Mouse (Mus musculus) left cerebral cortex, postnatal 14 days (tissue): ENCODE results near the gene Teddm1a. TPM values are rescaled to one million over a fixed set of nuclear protein-coding genes. Genes with fewer than 3 reads are reported as not detected.

Source experiments
- DNase-seq, 2 experiments: peaks; one replicate each; pipeline ENCODE4 v3.0.0; 2021 to 2022; ENCODE audit warnings: low spot score in 2 of 2, mixed read lengths in 1 of 2
- intact Hi-C: fragments of 180-260 bp; cut with DNase I; formaldehyde crosslinking; loops from one replicate; pipeline ENCODE4 v1.15.1; 2025
- total RNA-seq, 2 experiments: library from RNA; stranded (reverse); gene quantifications; 2 replicates each; pipeline ENCODE4 v1.2.3; 2021

Teddm1a gene
- total RNA-seq, 2 experiments from 2014 or later, result not detected

DNA sequence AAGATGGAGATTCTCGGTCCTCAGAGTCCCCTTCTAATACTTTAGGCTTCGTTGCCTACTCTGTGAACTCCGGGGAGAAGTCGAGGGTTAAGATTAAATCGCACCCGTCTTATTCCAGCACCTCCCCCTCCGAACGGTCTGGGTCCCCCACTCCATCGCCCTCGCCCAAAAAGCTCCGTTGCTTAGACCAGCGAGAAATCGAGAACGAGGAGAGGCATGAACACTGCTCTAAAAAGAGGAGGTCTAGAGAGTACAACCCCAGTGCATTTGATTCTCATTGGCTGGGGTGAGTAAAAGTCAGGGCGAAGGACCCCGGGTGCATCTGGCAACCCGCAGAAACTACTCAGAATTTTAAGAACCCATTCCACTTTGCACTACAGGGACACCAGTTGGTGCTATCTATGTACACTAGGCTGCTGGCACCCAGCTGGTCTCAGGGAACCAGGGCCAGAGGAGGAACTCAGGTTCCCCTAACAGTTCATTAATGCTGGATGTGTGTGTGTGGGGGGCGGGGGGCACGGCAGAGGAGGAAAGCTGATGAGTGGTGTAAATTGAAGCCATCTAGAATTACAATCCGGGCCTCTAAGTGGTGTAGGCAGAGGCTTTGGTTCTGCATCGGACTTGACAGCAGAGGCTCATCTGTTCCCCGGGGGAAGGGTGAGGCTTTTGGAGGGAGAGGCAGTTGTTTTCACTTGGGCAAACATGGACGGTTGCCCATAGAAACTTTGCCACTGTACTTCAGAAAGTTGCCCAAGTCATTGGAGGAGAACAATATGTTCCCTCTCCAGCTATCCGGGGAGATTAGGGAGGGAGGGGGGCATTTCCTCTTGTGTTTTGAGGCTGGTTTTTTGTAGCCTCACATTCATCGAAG lies 9.6 kb downstream of the Teddm1a start:
- intact Hi-C loops, result no loop called here
- DNase-seq, result no peak

- intact Hi-C loops, result no loop called here
- DNase-seq, result no peak
Measured at GRCm38 (mm10) chr1:153903006-153903405, 11.5 kb downstream of the Teddm1a start.

- DNase-seq, result no peak
- intact Hi-C loops, result no loop called here
Measured at GRCm38 (mm10) chr1:153904236-153904635, 12.7 kb downstream of the Teddm1a start.

DNA sequence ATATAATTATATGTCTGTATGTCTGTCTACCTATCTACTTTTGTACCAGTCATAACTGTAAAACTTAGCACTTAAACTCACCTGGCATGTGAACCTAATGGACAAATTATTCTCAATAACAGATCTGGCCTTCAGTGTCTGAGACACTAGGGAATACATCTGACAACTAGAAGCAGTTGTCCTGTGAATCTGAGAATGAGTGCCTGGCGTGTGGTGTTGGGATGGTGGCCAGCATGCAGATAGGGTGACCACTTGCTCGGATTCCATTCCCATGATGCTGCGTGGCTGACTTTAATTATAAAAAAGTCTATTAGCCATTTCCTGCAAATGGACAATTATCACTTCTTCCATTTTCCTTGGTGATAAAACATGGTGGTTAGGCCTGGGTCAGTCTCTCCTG lies 14.3 kb downstream of the Teddm1a start:
- intact Hi-C loops, result no loop called here
- no peak for DNase-seq

DNA sequence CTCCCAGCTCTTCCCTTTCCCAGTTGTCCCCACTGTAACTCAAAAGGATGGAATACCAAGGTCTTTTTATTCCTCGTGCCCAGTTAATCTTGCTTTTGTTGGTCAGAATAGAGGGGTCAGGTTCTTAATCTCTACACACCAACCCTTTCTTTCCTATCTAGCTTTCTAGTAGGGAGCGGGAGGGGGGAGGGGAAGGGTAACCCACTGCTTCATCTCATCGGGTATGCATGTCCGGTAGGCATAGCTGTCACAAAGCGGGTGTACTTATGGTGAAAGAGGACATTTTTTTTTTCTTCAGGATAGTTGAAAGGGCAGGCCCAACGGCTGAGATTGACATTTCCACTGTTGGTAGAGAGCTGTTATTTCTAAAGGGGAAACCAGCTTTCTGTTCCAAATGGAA lies 16.7 kb downstream of the Teddm1a start:
- intact Hi-C loops, result no loop called here
- no peak for DNase-seq

DNA sequence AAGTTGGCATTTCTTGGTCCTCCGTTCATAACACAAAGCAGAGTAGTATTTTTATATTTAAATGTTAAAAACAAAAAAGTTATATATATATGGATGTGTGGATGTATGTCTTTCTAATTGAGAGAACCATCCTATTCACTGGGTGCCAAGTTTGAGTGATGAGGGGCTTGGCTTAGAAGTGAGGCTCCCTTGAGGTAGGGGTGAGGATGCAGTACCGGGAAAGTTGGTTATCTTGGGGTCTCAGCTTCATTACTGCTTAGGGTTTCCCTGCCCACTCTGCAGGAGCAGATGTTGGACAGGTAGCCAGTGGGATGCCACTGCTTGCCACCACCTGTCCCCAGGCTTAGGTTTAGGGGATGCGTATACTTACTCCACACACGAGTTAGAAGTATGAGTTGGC lies 17.2 kb downstream of the Teddm1a start:
- DNase-seq, result no peak
- intact Hi-C loops, result no loop called here

DNA sequence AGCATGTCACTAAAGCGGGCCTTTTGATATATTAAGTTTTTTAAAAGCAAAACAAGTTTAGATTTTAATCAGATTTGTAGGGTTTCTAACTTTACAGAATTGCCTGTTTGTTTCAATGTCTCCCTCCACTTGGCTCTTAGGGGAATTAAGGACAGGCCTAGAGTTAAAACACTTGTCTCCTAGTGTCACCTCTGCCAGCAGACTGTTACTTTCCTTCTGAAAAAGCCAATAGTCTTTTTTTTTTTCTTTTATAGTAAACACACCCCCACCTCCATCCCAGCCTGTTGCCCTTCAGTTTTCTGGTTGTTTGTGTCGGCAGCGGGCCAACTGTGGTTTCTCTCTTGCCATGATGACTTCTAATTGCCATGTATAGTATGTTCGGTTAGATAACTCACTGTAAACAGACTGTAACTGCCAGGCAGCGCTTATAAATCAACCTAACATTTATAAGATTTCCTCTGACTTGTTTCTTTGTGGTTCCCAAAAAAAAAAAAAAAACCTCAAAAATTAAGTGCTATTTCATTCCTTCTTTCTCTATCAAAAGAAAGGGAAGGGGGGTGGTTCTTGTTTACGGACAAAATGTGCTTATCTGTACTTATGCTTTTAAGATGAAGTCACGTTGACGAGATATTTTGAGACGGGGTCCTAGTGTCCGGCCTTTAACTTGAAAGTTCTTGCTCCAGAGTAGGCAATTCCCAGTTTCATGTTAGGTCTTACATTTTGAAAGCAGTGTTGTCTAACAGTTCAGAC lies 17.8 kb downstream of the Teddm1a start:
- no peak for DNase-seq
- intact Hi-C loops, result no loop called here

GRCm38 (mm10) chr1:153909963-153910291 lies 18.4 kb downstream of the Teddm1a start:
- intact Hi-C loops, result no loop called here
- no peak for DNase-seq

- intact Hi-C loops, result no loop called here
- no peak for DNase-seq
Measured at GRCm38 (mm10) chr1:153910423-153910822, 18.9 kb downstream of the Teddm1a start.

DNA sequence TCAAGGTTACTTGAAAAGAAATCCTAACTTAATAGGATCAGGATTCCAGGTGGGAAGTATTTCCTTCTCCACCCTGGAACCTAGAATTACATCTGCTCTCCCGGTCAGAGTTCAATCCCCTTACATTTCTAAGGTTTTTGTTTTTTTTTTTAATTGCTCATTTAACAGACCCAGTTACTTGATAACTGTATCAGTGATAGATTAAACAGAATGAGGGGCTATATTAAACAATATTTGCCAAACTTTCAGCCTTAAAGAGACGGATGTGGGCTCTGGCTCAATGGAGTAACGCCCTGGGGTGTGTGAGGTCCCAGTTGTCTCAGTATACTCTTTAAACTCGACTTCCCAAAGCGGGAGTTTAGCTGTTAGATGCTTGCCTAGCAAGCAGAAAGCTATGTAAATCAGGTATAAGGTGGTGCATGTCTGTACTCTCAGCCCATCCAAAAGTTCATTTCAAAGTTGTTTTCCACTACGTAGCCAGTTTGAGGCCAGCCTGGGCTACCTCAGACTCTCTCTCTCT lies 19.8 kb downstream of the Teddm1a start:
- DNase-seq, result no peak

DNA sequence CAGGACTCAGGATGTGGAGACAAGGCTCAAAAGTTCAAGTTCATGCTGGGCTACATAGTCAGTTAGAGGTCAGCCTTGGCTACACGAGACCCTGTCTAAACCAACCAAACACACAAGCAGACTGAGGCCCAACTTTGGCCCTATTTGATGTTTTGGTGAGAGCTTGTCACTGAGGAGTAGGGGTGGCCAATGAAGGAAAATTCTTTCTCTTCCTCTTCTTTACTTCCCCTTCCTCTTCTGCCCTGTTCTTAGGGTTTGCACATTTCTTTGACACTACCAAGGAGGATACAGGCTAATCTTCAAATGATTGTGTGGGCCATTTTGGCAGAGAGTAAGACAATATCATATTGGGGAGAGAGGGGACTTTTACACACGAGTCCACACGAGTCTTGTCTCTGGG lies 22.3 kb downstream of the Teddm1a start:
- intact Hi-C loops, result no loop called here
- no peak for DNase-seq

More for the DNA sequence above, 19.8 kb downstream of the Teddm1a start:
- intact Hi-C loops, result no loop called here

DNA sequence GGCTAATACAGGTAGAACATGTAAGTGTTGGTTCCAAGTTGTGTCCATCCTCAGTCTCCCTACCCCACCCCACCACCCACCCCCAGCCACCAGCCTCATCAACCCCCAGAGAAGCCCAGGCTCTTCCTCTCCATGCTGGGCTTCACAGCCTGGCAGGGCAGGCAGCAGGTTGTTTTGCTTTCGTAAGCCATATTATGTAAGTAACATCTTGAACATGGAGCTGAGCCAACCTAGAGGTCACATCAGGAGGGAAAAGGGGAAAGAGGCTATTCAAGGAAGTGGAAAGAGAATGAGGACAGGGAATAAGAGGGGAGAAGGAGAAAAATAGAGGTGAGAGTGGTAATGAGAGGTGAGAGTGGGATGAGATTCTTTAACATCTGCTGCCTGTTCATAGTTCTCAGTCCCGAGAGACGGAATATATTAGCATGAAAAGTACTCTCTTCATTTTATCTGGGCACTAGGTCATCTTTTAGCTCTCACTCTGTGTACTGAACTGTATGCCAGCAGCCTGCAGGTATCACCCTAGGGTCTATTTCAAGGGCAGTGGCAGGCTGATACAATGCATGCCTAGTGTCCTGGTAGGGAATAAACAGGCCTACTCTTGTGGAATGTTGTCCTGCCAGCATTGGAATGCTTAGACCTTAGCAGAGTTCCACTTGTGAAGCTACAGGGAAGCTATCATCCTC lies 27.1 kb downstream of the Teddm1a start:
- intact Hi-C loops, result no loop called here

DNA sequence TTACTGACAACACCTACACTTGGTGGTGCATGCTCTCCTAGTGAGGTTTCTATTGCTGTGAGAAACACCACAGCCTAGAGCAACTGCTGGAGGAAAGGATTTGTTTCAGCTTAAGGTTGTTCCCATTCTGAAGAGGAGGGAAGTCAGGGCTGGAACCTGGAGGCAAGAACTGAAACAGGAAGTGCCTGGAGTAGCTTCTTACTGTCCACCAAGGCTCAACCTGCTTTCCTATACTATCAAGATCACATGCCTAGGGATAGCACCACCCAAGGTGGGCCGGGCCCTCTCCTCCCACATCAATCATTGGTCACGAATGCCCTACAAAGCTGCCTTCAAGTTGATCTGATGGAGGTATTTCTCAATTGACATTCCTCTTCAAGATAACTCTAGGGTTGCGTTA lies 30.1 kb downstream of the Teddm1a start:
- intact Hi-C loops, result no loop called here
- DNase-seq, result no peak

More for the DNA sequence above, 27.1 kb downstream of the Teddm1a start:
- DNase-seq, result no peak

- no peak for DNase-seq
- intact Hi-C loops, result no loop called here
Measured at GRCm38 (mm10) chr1:153922571-153923021, 31.1 kb downstream of the Teddm1a start.

GRCm38 (mm10) chr1:153924395-153925385 lies 33.1 kb downstream of the Teddm1a start:
- intact Hi-C loops, result no loop called here
- DNase-seq, result no peak

- DNase-seq, result no peak
- intact Hi-C loops, result no loop called here
Measured at GRCm38 (mm10) chr1:153930431-153930830, 38.9 kb downstream of the Teddm1a start.

- intact Hi-C loops, result no loop called here
- no peak for DNase-seq
Measured at GRCm38 (mm10) chr1:153933772-153934171, 42.2 kb downstream of the Teddm1a start.

- peak in 1 of 2 experiments; percentile 41 for DNase-seq
- intact Hi-C loops, result no loop called here
Measured at GRCm38 (mm10) chr1:153935844-153936380, 44.4 kb downstream of the Teddm1a start.

- intact Hi-C loops, result no loop called here
- no peak for DNase-seq
Measured at GRCm38 (mm10) chr1:153937025-153937424, 45.5 kb downstream of the Teddm1a start.
